Mouse (Mus musculus) ES-E14 (cell line): ENCODE measurements around the gene Nanos2. TPM values are rescaled to one million over a fixed set of nuclear protein-coding genes. Genes with fewer than 3 reads are reported as not detected.

Experiments
- DNase-seq: peaks from one replicate; pipeline ENCODE4 v3.0.0-alpha.2; 2013; ENCODE audit warnings: low read depth, low spot score
- H3K27ac ChIP-seq: 2 replicates; pipeline ENCODE4 v1.5.1; 2012; ENCODE audit warnings: low read depth, mild to moderate bottlenecking, low read length, moderate library complexity, mixed read lengths; ENCODE audit not compliant: poor library complexity, insufficient read depth, severe bottlenecking
- H3K36me3 ChIP-seq: 2 replicates; pipeline ENCODE4 v1.6.1; 2012; ENCODE audit warnings: mild to moderate bottlenecking, low read length, moderate library complexity, mixed read lengths; ENCODE audit not compliant: control insufficient read depth, poor library complexity, insufficient read depth, severe bottlenecking
- H3K4me1 ChIP-seq, 2 experiments: fragments of 150-350 bp in 1 of 2; sonication (generic) in 1 of 2; 2 replicates each; pipeline ENCODE4 v1.6.1; 2012; ENCODE audit warnings: low read length in 2 of 2, mild to moderate bottlenecking in 1 of 2, mixed read lengths in 1 of 2; ENCODE audit not compliant: control insufficient read depth in 2 of 2, insufficient read depth in 2 of 2, poor library complexity in 1 of 2
- H3K4me3 ChIP-seq, 2 experiments: fragments of 150-350 bp in 1 of 2; sonication (generic) in 1 of 2; 2 replicates each; pipeline ENCODE4 v1.5.1; 2012; ENCODE audit warnings: low read length in 2 of 2, low read depth in 1 of 2, mild to moderate bottlenecking in 1 of 2, mixed read lengths in 1 of 2; ENCODE audit not compliant: insufficient read depth in 1 of 2, poor library complexity in 1 of 2, severe bottlenecking in 1 of 2
- H3K9ac ChIP-seq: 2 replicates; pipeline ENCODE4 v1.6.1; 2012; ENCODE audit warnings: low read depth, mild to moderate bottlenecking, low read length, mixed read lengths; ENCODE audit not compliant: poor library complexity, insufficient read depth, severe bottlenecking
- H3K9me3 ChIP-seq: fragments of 150-350 bp; sonication (generic); 2 replicates; pipeline ENCODE4 v1.6.1; 2012; ENCODE audit warnings: low read depth, mild to moderate bottlenecking, low read length; ENCODE audit not compliant: control insufficient read depth, insufficient read depth
- CHD2 ChIP-seq: IDR thresholded peaks from 2 replicates; pipeline ENCODE4 v1.6.1; 2014; ENCODE audit warnings: mild to moderate bottlenecking, low read depth, low read length, inconsistent platforms
- HCFC1 ChIP-seq: IDR thresholded peaks from 2 replicates; pipeline ENCODE4 v1.6.1; 2012; ENCODE audit warnings: low read length, inconsistent platforms, borderline replicate concordance; ENCODE audit not compliant: insufficient read depth
- MAFK ChIP-seq: IDR thresholded peaks from 2 replicates; pipeline ENCODE4 v1.6.1; 2014; ENCODE audit warnings: mild to moderate bottlenecking, low read depth, low read length, inconsistent platforms; ENCODE audit not compliant: insufficient read depth
- ZC3H11A ChIP-seq: IDR thresholded peaks from 2 replicates; pipeline ENCODE4 v1.6.1; 2012; ENCODE audit warnings: low read depth, mild to moderate bottlenecking, inconsistent platforms, low read length, borderline replicate concordance
- ZNF384 ChIP-seq: IDR thresholded peaks from 2 replicates; pipeline ENCODE4 v1.6.1; 2012; ENCODE audit warnings: low read depth, low read length, inconsistent platforms
- in situ Hi-C, 2 experiments: fragments of 600-800 bp; cut with MboI; formaldehyde crosslinking; loops; one replicate each; pipeline ENCODE4 v1.15.1; 2025; ENCODE audit warnings: low sequenced_read_pairs in 2 of 2, inconsistent platforms in 1 of 2; ENCODE audit not compliant: unreplicated experiment in 2 of 2
- total RNA-seq: library from RNA; depleted of rRNA; stranded (reverse); fragments of 300-350 nt; gene quantifications from 2 replicates; pipeline ENCODE4 v1.2.3, GENCODE M21; 2012

Nanos2 gene
- total RNA-seq, 1 experiment: not detected

DNA sequence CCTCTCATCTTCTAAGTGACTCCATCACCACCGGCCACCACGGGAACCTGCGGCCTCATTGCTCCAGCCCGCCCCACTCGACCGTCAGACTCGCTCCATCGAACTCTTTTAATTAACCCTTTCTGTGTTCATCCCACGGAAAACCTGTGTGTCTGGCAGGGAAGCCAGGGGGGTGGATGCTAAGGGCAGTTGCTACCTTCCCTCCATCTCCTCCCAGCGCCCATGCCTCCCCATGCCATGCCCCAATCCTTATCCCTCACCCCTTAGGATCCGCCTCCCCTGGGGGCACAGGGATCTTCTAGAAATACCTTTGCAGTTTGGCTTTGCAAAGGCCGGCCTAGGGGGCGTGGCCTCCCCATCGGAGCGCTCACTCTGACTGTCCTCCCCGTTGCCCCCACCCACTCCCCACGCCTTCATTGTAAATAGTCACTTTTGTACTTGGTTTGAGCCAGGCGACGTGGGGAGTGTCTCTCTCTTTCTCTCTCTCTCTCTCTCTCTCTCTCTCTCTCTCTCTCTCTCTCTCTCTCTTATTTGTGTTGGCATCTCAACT is 23.8 kb upstream of the Nanos2 start:
- no peak for DNase-seq
- H3K9ac ChIP-seq: no peak overlapping the region
- H3K4me3 ChIP-seq: peak overlapping the region in 1 of 2 experiments; percentile 54; a peak in 1 of 4 replicates

DNA sequence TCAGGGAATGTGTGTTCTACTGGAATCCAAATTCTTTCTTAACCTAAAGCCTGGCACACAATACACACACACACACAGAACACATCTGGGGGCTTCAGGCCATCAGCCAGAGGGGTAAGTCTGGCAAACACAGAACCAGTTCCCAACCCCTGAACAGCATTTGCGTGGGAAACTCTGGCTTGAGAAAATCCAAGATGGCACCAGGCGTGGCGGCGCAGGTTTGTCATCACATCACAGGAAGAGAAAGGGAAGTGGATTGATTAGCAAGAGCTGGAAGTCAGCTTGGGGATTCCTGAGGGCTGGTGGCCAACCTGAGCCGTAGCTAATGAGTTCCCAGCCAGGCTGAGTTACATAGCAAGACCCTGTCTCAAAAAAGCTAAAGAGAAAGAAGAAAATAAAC is 21.9 kb upstream of the Nanos2 start:
- no peaks in the 10 kb centered on the region for H3K9me3 ChIP-seq
- H3K4me3 ChIP-seq: no peak overlapping the region

More for the DNA sequence above, 23.8 kb upstream of the Nanos2 start:
- peaks cover 0 to 20% of the 10 kb centered on the region in 2 experiments; a peak in 2 of 4 replicates for H3K4me1 ChIP-seq
- in situ Hi-C loops: no loop called here
- no peaks in the 10 kb centered on the region for H3K9me3 ChIP-seq
- 0 out of 2 replicates have a peak, but pooled peaks cover under 1% of the 10 kb centered on the region for H3K36me3 ChIP-seq
- TF ChIP-seq CHD2 (no peak), HCFC1 (no peak), ZC3H11A (no peak), ZNF384 (no peak), MAFK (no peak)
- no peak overlapping the region for H3K27ac ChIP-seq

DNA sequence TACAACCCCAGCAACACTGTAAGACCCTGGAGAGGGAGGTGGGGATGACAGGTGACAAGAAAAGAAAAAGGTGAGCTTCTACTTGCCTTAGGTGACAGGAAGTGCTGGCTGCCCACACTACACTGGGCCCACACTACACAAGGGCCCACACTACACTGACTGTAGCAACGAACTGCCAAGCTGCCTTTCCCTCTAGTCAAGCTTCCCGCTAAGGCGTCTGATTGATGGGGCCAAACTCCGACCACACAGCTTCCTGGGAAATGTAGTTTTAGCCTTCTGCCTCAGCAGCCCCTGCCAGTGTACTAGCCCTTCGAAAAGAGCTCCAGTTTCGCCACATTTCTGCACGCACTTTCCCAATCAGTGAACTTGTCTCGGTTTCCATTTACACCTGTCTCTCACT is 19.6 kb upstream of the Nanos2 start:
- H3K27ac ChIP-seq: no peak overlapping the region
- H3K9ac ChIP-seq: no peak overlapping the region
- H3K4me1 ChIP-seq: peaks cover 0 to 11% of the 10 kb centered on the region in 2 experiments; a peak in 2 of 4 replicates
- no peaks in the 10 kb centered on the region for H3K36me3 ChIP-seq
- DNase-seq: no peak
- no peaks in the 10 kb centered on the region for H3K9me3 ChIP-seq
- TF ChIP-seq CHD2 (no peak), ZNF384 (no peak), ZC3H11A (no peak), HCFC1 (peak; percentile 75; the same call in 1 of the 2 replicates)
- in situ Hi-C loops: no loop called here
- no peak overlapping the region for H3K4me3 ChIP-seq

More for the DNA sequence above, 21.9 kb upstream of the Nanos2 start:
- no peak overlapping the region for H3K27ac ChIP-seq
- TF ChIP-seq ZNF384 (no peak), CHD2 (no peak), HCFC1 (no peak), MAFK (no peak), ZC3H11A (no peak)
- H3K9ac ChIP-seq: no peak overlapping the region
- no peaks in the 10 kb centered on the region for H3K36me3 ChIP-seq
- no peak for DNase-seq
- in situ Hi-C loops: no loop called here
- H3K4me1 ChIP-seq: peaks cover 0 to 14% of the 10 kb centered on the region in 2 experiments; a peak in 2 of 4 replicates

DNA sequence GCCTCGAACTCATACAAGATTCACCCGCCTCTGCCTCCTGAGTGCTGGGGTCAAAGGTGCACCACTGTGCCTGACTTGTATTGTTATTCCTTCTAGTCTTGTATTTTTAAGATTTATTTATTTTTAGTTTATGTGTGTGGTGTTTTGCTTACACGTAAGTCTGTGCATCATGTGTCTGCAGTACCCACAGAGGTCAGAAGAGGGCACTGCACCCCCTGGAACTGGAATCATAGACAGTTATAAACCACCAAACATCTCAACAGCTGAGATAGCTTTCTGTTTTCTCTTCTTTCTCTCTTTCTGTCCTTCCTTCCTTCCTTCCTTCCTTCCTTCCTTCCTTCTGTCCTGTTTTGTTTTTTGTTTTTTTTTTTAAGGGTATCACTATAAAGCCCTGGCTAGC is 16.2 kb upstream of the Nanos2 start:
- in situ Hi-C loops: no loop called here
- H3K4me3 ChIP-seq: no peak overlapping the region
- H3K9ac ChIP-seq: no peak overlapping the region
- no peak overlapping the region for H3K27ac ChIP-seq
- H3K4me1 ChIP-seq: no peaks in the 10 kb centered on the region
- TF ChIP-seq ZNF384 (no peak), MAFK (no peak), CHD2 (no peak), HCFC1 (no peak), ZC3H11A (no peak)
- H3K9me3 ChIP-seq: no peaks in the 10 kb centered on the region
- no peaks in the 10 kb centered on the region for H3K36me3 ChIP-seq
- DNase-seq: no peak

DNA sequence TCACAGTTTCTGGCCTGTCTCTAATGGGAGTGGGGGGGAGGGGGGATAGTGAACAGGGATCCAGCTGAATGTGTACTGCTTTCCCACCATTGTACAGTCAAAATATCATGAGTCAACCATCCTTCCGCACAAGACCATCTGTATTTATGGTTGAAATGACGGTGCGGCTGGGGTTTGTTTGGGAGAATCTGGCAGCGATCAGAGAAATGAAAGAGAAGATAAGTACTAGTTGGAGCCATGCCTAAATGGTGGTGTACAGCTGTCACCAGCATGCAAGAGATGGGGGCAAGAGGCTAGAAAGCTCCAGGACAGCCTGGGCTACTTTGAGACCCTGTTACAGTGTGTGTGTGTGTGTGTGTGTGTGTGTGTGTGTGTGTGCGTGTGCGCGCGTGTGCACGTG is 8.8 kb upstream of the Nanos2 start:
- H3K36me3 ChIP-seq: no peaks in the 10 kb centered on the region
- no peak for DNase-seq
- H3K4me3 ChIP-seq: no peak overlapping the region
- H3K4me1 ChIP-seq: no peaks in the 10 kb centered on the region
- H3K9me3 ChIP-seq: no peaks in the 10 kb centered on the region
- no peak overlapping the region for H3K27ac ChIP-seq
- in situ Hi-C loops: no loop called here
- no peak for TF ChIP-seq HCFC1
- TF ChIP-seq MAFK: no peak
- TF ChIP-seq CHD2: no peak
- no peak for TF ChIP-seq ZNF384
- no peak for TF ChIP-seq ZC3H11A
- no peak overlapping the region for H3K9ac ChIP-seq
